Mouse (Mus musculus) left cerebral cortex, adult 8-10 months (tissue): ENCODE results near the gene Ilf3. TPM values are rescaled to one million over a fixed set of nuclear protein-coding genes. Genes with fewer than 3 reads are reported as not detected.

Experiments used
- DNase-seq, 2 experiments: peaks; one replicate each; pipeline ENCODE4 v3.0.0; 2022; ENCODE audit warnings: low spot score in 2 of 2
- total RNA-seq, 4 experiments: library from RNA; stranded (reverse); gene quantifications; 2 replicates each; pipeline ENCODE4 v1.2.4; 2022

Ilf3 gene
- total RNA-seq, 4 experiments from 2014 or later: 90.2 to 93.1 (median 91.0) TPM

DNA sequence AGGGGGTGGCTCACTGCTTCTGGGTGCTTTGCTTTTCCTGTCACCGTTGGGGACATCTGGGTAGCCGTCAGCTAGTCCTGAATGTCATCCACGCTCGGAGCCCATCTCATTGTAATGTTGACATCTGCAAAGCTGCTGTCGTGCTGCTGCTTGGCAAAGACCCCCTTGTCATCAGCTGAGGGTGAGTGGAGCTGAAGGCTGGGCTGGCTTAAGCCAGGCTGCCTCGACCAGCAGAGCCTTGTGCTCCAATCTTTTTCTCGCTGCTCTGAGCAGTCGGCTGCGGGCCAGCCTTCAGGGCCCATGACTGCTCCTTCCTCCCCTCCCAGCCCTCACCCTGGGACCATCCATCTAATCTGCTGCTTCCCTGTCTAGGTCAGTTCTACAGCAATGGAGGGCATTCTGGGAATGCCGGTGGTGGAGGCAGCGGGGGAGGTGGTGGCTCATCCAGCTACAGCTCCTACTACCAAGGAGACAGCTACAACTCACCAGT lies 35.1 kb downstream of the Ilf3 start:
- DNase-seq: no peak

DNA sequence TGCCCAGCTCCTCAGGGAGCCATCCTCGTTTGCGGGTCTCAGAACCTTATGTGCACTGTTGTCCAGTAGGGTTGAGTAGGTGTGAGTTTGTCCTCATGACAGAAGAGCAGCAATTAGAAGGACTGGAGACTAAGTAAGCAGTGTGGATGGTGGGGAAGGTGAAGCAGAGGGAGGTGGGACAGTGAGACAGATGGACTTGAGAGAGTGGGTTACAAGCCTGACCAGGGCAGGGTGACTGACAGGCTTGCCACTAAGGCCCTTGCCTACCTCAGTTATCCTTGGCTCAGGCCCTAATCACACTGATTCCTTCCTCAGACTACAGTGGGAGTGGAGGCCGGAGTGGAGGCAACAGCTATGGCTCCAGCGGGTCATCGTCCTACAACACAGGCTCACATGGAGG lies 36.1 kb downstream of the Ilf3 start:
- no peak for DNase-seq

DNA sequence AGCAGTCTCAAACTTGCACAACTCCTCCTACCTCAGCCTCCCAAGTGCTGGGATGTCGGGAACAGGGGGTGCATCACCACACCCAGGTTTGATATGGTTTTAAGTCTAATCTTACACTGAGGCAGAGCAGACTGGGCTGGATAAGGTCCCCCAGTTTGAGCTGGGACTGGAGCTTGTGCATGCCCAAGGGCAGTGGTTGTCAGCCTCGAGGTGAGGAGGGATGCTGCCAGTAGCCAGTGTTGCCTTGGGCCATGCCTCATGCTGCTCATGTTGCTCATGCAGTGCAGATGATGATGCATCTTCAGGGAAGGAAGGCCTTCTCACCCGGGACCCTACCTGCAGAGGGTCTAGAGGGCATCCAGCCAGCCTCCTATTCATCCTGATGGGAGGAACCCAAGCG lies 37.9 kb downstream of the Ilf3 start:
- no peak for DNase-seq

DNA sequence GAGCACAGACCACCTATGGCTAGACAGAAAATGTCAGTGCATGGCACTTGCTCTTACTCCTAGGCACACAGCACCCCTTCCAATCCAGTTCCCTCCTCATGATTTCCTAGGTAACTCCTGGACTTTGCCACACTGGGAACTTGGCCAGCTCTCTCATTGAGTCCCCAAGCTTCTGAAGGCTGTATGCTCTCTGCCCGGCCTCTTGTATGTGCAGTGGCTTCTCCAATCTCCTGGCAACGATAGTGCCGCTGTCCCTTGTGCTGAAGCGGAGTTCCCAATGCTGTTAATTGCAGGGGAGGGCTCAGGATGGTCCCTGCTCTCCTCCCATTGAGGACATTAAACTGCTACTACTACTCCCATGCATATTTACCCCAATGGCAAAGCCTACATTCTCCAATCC lies 40.3 kb downstream of the Ilf3 start:
- DNase-seq: no peak

DNA sequence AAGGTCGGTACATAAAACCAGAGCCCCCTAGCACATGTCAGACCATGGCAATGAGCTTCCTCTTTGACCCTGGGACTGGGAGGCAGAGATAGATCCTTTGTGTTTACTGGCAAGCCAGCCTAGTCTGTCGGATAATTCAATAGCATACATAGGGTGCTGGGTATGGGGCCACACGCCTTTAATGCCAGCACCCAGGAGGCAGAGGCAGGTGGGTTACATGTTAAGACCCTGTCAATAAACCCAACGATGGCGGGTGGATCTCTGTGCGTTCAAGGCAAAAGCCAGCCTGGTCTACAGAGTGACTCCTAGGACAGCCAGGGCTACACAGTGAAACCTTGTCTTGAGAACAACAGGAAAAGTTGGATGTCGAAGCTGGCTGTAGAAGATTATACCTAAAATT lies 41.0 kb downstream of the Ilf3 start:
- no peak for DNase-seq

DNA sequence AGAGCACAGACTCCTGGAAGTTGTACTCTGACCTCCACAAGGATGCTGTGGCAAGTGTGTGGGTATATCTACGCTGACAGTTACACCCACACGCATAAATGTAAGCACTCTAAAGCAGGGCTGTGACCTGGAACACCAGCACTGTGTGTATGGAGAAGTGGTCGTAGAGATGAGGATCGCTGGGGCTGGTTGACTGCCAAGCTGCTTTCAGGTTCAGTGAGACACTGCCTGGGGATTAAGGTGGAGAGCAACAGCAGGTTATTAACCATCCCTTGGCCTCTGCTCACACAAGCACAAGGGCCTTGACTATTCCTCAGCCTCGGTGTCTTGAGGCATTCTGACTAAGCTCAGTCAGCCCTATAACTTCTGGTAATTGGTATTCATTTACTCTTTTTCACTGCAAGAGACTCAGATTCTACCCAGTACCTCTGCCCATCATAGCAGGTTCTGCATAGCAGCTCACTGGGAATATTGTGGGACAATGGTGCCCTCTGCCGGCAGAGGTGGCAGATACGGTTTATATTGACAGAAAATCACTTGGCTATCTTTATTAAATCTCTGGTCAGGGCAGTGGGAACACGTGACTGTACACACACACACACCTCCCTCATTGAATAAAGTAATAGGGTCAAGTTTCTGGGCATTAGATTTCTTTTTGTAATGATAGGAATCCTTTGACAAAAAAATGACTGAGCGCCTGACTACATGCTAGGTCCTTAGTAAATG lies 42.1 kb downstream of the Ilf3 start:
- peak; percentile 58 to 68 for DNase-seq

DNA sequence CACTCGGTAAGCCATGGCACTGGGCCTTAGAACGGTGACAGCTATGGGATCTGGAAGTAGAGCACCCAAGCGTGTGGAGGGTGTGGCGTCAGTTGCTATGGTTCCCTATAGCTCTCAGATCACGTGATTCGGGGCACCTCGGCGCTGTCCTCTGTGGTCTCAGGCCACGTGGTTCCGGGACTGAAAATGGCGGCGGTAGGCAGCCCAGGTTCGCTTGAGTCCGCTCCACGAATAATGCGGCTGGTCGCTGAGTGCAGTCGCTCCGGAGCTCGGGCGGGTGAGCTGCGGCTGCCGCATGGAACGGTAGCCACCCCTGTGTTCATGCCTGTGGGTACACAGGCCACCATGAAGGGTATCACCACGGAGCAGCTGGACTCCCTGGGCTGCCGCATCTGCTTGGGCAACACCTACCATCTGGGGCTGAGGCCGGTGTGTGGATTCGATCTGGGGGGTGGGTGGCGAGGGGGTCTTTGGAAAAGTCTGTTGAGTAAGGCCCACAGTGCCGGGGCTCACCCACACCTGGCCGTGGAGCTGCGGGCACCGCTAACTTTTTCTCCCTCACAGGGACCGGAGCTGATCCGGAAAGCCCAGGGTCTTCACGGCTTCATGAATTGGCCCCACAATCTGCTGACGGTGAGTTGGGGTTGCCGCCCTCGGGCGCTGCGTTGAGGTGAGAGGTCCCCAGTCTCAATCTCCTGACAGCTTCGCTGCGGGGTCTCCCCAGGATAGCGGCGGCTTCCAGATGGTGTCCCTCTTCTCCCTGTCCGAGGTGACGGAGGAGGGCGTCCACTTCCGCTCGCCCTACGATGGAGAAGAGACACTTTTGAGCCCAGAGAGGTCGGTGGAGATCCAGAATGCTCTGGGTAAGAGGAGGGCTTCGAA lies 44.2 kb downstream of the Ilf3 start, which contains the start of gene Qtrt1:
TSS of gene Qtrt1 (plus strand) at position 169 of the 882 bp plus-strand sequence.
- DNase-seq: peak; percentile 70 to 94

DNA sequence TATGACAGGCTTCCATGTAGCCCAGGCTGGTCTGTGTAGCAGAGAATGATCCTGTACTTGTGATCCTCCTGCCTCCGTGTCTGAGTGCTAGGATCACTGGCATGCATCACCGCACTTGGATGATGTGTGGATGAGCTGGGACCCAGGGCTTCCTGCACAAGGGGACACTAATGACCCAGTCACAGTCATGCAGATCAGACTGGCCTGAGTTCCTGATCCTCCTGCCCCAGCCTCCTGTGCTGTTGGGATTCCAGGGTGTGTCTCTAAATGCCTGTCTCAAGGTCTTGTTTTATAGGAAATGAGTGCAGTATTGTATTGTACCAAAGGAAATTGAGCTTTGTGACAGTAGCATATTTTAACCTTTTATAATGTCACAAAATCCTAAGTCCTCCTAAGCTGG lies 50.2 kb downstream of the Ilf3 start:
- no peak for DNase-seq

DNA sequence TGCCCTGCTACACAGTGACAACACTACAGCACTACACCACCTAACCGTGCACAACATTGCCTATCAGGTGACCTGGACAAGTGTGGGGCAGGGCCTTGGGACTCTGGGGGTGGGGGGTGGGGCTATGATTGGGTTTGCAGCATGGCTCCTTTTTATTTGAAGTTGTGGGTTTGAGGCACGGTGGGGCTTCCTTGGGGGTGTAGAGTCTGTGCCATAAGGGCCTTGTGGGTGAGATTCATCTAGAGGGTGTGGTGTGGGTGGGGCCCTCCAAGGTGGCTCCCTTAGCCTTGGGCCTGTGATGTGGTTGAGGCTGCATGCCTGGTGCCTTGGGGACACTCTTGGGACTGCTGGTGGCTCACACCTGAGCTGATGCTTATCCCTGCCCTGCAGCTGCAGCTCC lies 52.0 kb downstream of the Ilf3 start:
- DNase-seq: no peak

DNA sequence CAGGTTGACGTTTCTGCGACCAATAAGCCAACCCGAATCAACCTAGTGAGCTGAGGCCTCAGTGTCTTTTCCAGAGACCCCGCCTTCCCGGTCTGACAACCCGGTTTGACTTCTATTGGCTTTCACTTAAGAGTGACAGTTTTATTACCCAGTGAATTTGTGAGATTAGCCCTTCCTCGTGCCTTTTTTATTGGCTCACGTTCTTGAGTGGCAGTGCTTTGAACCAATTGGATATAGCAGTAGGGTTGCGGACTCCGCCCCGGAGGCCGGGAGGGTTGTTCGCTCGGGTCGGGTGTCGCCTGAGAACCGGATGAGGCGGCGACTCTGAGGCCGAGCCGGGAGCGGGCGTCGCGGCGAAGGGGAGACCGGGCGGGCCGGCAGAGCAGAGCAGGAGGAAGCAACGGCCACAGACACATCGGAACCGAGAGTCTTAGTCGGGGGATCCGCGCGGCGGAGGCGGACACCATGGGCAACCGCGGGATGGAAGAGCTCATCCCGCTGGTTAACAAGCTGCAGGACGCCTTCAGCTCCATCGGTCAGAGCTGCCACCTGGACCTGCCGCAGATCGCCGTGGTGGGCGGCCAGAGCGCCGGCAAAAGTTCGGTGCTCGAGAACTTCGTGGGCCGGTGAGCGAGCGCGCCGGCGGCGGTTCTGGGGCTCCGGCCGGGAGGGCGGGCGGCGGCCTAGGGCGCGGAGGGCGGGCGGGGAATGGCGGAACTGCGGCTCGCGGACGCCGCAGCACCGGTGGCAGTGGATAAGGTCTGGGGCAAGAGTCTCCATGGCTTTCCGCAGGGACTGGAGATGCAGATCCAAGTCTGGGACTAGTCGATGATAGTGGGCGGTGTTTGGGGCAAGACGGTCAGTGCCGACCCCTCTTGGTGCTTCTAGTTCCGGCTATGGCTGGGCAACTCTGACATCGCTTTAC lies 57.2 kb downstream of the Ilf3 start, which contains the start of gene Dnm2:
TSS of gene Dnm2 (plus strand) at position 278 of the 925 bp plus-strand sequence.
- DNase-seq: peak; percentile 98 to 99

DNA sequence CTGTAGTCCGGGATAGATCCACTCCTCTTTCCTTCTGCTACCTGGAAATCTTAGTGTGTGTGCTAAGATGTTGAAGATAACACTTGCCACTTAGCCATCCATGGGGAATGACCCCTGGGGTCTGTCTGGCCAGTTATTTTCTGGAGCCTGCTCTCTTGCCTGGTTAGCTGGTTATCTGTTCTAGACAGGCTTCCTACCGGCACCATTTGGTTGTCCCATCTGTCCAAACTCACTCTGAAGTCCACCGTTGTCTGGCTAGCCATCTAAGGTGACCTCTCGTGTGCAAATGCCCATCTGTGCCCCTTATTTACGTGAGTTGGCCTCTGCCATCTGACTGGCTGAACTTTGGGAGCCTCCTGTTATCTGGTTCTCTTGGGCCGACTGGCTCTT lies 57.9 kb downstream of the Ilf3 start:
- no peak for DNase-seq

DNA sequence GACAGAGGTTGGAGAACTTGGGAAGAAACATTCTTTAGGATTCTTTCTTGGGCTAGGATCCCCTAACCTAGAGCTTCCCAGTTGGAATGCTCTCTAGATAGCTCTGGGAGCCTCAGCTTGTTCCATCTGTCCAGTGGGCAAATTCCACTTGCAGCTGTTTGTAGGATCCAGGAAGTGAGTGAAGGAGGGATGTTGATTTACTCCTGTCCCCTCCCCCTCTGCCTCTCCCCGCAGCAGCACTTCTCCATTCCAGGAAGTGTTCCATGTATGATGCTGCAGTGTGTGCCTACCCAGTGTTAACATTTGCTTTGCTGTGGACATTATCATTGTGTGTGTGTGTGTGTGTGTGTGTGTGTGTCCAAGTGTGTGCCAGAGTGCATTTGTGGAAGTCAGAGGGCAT lies 58.3 kb downstream of the Ilf3 start:
- DNase-seq: no peak

DNA sequence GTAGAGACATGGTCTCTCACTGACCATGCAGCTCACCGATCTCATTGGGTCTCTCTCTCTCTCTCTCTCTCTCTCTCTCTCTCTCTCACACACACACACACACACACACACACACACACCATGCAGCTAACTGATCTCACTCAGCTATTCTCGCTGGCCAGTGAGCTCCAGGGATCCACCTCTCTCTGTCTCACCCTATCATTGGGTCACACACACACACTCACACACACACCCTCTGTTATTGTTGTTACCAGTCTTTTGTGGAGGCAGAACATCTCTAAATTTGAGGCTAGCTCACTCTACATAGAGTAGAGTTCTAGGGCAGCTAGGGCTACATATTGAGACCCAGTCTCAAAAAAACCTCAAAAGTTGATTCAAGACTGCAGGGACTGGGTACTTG lies 58.9 kb downstream of the Ilf3 start:
- no peak for DNase-seq

DNA sequence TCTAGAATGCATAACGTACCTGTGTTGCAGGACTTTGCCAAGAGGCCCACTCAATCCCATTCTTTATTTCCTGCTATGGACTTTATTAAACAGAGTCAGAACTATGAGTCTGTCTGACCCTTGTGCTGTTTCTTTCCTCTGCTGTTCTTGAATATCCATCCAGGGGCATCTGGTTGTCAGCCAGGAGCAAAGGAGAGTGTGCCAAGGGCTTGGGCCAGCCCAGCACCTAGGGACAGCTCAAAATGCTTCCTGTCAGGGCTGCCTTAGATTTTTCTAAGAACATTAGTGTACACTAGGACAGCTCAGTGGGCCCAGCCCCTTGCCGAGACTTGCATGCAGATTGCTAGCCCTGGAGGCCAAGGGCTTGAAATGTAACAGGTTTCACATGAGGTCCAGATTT lies 60.1 kb downstream of the Ilf3 start:
- no peak for DNase-seq

DNA sequence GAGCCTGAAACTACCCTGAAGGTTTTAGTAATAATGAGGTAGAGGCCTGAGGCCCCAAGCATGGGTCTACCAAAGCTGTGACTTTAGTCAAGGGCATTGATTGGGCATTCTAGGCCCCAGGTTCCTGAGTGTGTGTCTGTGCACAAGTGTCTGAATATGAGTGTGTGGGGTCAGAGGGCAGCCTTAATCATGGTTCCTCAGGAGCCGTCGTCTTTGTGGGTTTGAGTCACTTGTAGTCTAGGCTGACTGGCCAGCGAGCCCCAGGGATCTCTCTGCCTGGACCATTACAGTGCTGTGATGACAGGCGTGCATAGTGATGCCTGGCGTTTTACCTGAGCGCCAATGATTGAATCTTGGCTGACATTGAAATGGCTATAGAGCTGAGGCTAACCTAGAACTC lies 60.5 kb downstream of the Ilf3 start:
- no peak for DNase-seq

DNA sequence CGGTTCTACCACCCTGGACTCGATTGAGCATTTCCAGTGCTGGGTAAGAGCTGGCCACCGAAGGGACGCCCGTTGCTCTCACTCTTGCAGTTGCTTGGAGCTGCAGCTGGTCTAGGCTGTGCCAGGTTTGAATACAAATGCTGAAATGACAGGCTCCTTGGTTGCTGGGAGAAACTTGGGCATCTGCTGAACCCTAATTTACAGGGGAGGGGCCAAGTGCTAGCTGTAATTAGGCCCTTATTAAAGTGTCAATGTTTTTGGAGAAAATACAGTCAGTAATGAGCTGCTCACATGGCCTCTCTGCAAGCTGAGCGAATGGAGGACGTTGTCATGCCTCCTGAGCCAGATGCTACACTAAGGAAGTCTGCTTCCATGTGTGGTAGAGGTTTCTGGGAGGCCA lies 63.1 kb downstream of the Ilf3 start:
- peak in 1 of 2 experiments; percentile 50 for DNase-seq

DNA sequence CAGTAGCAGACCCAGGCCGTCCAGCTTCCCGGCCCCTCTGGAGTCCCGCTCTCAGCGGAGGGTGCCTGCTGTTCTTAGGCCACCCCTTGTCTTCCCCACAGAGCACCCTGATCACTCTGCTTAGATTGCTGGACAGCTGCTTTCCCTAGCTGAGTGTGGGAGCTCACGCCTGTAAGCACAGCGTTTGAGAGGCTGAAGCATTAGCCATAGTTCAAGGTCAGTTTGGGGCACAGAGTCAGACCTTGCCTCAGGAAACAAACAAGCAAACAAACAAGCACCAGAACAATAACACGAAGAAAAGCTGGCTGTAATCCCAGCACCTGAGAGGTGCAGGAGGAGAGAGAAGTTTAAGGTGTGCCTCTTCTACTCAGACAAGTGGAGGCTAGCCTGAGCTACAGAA lies 64.4 kb downstream of the Ilf3 start:
- no peak for DNase-seq

DNA sequence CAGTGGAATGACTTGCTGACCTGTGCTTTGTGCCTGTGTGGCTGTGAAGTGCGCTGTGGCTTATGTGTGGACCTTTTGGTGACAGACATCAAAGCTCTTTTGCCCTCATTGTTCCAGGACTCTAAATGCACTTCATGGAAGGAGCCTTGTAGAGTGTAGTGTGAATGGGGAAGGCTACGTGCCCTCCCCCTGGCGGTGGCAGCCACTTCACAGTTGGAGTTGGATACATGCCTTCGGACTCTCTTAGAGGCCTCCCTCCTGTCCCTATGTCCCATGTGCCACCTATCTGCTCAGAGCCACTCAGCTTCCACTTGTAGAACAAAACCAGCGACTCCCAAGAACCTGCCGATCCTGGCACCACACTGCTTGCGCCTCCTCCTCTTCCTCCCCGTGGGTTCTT lies 66.1 kb downstream of the Ilf3 start:
- DNase-seq: no peak

DNA sequence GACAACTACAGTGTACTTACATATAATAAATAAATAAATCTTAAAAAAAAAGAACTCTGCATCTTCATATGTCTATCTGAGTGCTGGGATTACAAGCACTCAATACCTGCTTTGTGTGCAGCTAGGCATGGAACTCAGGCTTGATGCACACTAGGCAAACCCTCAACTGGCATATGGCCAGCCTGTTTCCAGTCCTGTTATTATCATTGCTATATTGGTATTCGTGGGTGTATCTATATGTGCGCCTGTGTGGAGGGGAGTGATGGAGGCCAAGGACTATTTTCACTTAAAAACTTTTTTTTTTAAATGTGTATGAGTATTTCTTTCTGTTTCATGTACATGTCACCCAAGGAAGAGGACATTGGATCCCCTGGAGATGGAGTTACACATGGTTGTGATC lies 66.7 kb downstream of the Ilf3 start:
- DNase-seq: no peak

DNA sequence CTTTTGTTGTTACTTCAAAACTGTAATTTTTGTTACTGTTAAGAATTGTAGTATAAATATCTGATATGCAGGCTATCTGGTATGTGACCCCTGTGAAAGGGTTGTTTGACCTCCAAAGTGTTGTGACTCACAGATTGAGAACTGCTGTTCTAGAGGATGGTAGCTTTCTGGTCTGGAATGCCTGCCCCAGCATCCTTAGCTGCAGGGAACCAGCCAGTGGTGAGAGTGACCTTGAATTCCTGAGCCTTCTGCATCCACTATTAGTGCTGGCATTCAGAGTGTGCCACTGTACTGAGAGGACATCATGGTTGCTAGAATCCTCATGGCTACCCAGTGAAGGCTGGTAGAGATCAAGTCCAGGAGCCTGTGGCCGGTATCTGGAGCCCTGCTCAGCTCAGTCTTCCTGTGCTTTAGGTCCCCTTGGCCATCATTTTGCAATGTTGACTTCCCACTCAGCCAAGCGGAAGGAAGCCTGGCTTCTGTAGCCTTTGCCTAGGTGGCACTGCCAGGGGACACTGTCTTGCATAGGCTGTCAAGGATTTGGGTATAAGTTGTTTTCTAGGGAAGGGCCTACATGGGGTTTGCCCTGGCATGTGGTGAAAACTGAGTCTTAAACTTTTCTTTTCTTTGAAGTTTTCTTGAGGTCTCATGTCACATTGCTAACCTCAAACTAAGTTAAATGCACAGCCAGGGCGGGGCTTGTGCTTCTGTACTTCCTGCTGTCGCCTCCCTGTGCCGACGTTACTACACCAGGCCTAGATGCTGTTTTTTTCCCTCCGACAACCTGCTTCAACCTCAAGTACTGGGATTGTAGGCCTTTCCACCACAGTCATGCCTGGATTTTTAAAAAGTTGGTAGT lies 68.3 kb downstream of the Ilf3 start:
- no peak for DNase-seq
